Mouse (Mus musculus) CH12.LX (cell line): ENCODE data around the gene Plk4. TPM values are rescaled to one million over a fixed set of nuclear protein-coding genes. Genes with fewer than 3 reads are reported as not detected.
"Not testable (repeated sequence)": the region's sequence is repeated elsewhere in the genome, so short reads cannot be mapped to it uniquely, and the experiment has no call there.

Experiments used
- DNase-seq: peaks from one replicate; pipeline ENCODE4 v3.0.0-alpha.2; 2013; ENCODE audit errors: extremely low read depth
- H3K27ac ChIP-seq: 2 replicates; pipeline ENCODE4 v1.5.1; 2012; ENCODE audit warnings: low read depth, mild to moderate bottlenecking, control low read depth, moderate library complexity; ENCODE audit not compliant: insufficient read depth
- H3K27me3 ChIP-seq: replicated peaks from 2 replicates; pipeline ENCODE3; 2012; ENCODE audit warnings: inconsistent platforms
- H3K36me3 ChIP-seq, 2 experiments: replicated peaks in 1 of 2; 2 replicates each; pipeline versions ENCODE3 to v1.6.1; 2012; ENCODE audit warnings: inconsistent platforms in 1 of 2, low read length in 1 of 2, mild to moderate bottlenecking in 1 of 2, mixed read lengths in 1 of 2, moderate library complexity in 1 of 2; ENCODE audit not compliant: control insufficient read depth in 1 of 2, insufficient read depth in 1 of 2
- H3K4me1 ChIP-seq, 2 experiments: 2 replicates each; pipeline ENCODE4 v1.6.1; 2012; ENCODE audit warnings: inconsistent platforms in 1 of 2, moderate library complexity in 1 of 2; ENCODE audit not compliant: insufficient read depth in 2 of 2, control insufficient read depth in 1 of 2
- H3K4me2 ChIP-seq: 2 replicates; pipeline ENCODE4 v1.6.1; 2012; ENCODE audit warnings: low read depth, mild to moderate bottlenecking, control low read depth; ENCODE audit not compliant: poor library complexity, insufficient read depth, severe bottlenecking
- H3K4me3 ChIP-seq, 3 experiments: fragments of 150-350 bp in 1 of 3; sonication (generic) in 1 of 3; replicated peaks in 1 of 3; 2 replicates each; pipeline versions ENCODE3 to v1.5.1; 2011 to 2012; ENCODE audit warnings: low read depth in 2 of 3, low read length in 2 of 3, mild to moderate bottlenecking in 2 of 3, moderate library complexity in 2 of 3, control low read depth in 1 of 3, improper control_type of control experiment in 1 of 3, inconsistent platforms in 1 of 3, mixed read lengths in 1 of 3; ENCODE audit not compliant: poor library complexity in 1 of 3
- H3K79me2 ChIP-seq: replicated peaks from 2 replicates; pipeline ENCODE4 v1.6.1; 2012; ENCODE audit warnings: mild to moderate bottlenecking, moderate library complexity; ENCODE audit not compliant: control insufficient read depth, poor library complexity, insufficient read depth, severe bottlenecking; ENCODE audit errors: extremely low read depth
- H3K9ac ChIP-seq: 2 replicates; pipeline ENCODE4 v1.6.1; 2012; ENCODE audit warnings: low read depth, mild to moderate bottlenecking, control low read depth, moderate library complexity; ENCODE audit not compliant: insufficient read depth
- H3K9me3 ChIP-seq: replicated peaks from 2 replicates; pipeline ENCODE3; 2012; ENCODE audit warnings: low read length, inconsistent platforms, mixed read lengths
- CTCF ChIP-seq, 2 experiments: IDR thresholded peaks in 1 of 2; conservative IDR thresholded peaks in 1 of 2; 2 replicates each; pipeline ENCODE4 v1.5.1; 2011 to 2012; ENCODE audit warnings: low read depth in 2 of 2, low read length in 2 of 2, improper control_type of control experiment in 1 of 2, inconsistent platforms in 1 of 2, mild to moderate bottlenecking in 1 of 2, moderate library complexity in 1 of 2
- ETS1 ChIP-seq: conservative IDR thresholded peaks from 2 replicates; pipeline ENCODE4 v1.6.1; 2012; ENCODE audit warnings: low read depth, mild to moderate bottlenecking, inconsistent platforms, low read length, improper control_type of control experiment, moderate library complexity
- SMC3 ChIP-seq: IDR thresholded peaks from 2 replicates; pipeline ENCODE4 v1.6.1; 2011; ENCODE audit warnings: low read depth, low read length, improper control_type of control experiment
- dilution Hi-C: fragments of 300-500 bp; cut with MboI; formaldehyde crosslinking; loops from 2 replicates; pipeline ENCODE4 v1.14.3; 2020; ENCODE audit warnings: low sequenced_read_pairs; ENCODE audit not compliant: extremely low pct_unique_long_range_greater_than_20kb, extremely low pct_ligation_motif_present
- in situ Hi-C: fragments of 300-500 bp; cut with MboI; formaldehyde crosslinking; loops from 3 replicates; pipeline ENCODE4 v1.14.3; 2019; ENCODE audit warnings: low sequenced_read_pairs, low pct_ligation_motif_present, low pct_unique_long_range_greater_than_20kb, mixed read lengths
- polyA plus RNA-seq: library from polyadenylated mRNA; unstranded; fragments of >175 nt; gene quantifications from 2 replicates; pipeline ENCODE4 v1.2.1, GENCODE M21; 2012; ENCODE audit warnings: low read depth; ENCODE audit not compliant: insufficient read length
- total RNA-seq, 2 experiments: library from RNA; depleted of rRNA; stranded (reverse); fragments of 300-350 nt in 1 of 2; fragments of >200 nt in 1 of 2; gene quantifications; 2 replicates each; pipeline ENCODE4 v1.2.3; 2012 to 2014

The Plk4 gene
- total and polyA plus RNA-seq, 3 experiments = 36.3 to 46.0 (median 39.2) TPM

- Histone ChIP-seq H3K4me3 (peak overlapping the region; percentile 33 to 76 (median 56)), H3K9ac (peak overlapping the region; percentile 22), H3K4me2 (peak overlapping the region; percentile 27; the same call in 1 of the 2 replicates)
- H3K79me2 ChIP-seq, H3K4me1 ChIP-seq, H3K27me3 ChIP-seq, H3K9me3 ChIP-seq, in situ Hi-C loops, dilution Hi-C loops, H3K36me3 ChIP-seq, H3K27ac ChIP-seq: not testable (repeated sequence)
- TF ChIP-seq CTCF (conservative IDR thresholded peaks at IDR 0.05 in 1 of 2, IDR thresholded peaks at IDR 0.05 in 1 of 2; ENCODE audit: low read depth in 2 of 2, low read length in 2 of 2) (peak in 1 of 2 experiments; percentile 56; a peak in 2 of 4 replicates), SMC3 (peak; percentile 22)
- DNase-seq = peak; percentile 44
These were observed 47.2 kb downstream of the Plk4 start for GRCm38 (mm10) chr3:40847018-40847417.

GRCm38 (mm10) chr3:40847936-40848335 is 48.1 kb downstream of the Plk4 start:
- H3K4me1 ChIP-seq, H3K36me3 ChIP-seq, DNase-seq, H3K79me2 ChIP-seq, dilution Hi-C loops, H3K9me3 ChIP-seq, H3K27ac ChIP-seq, in situ Hi-C loops, H3K27me3 ChIP-seq: not testable (repeated sequence)
- Histone ChIP-seq H3K9ac (peak overlapping the region; percentile 19; the same call in 1 of the 2 replicates), H3K4me2 (peak overlapping the region; percentile 27; the same call in 1 of the 2 replicates), H3K4me3 (peak overlapping the region in 1 of 3 experiments; percentile 33)

GRCm38 (mm10) chr3:40853123-40853738 is 53.4 kb downstream of the Plk4 start:
- TF ChIP-seq ETS1 = peak; percentile 94
- DNase-seq, H3K4me2 ChIP-seq, H3K4me3 ChIP-seq, H3K36me3 ChIP-seq, H3K27me3 ChIP-seq, dilution Hi-C loops, in situ Hi-C loops, H3K9me3 ChIP-seq, H3K4me1 ChIP-seq, H3K79me2 ChIP-seq, H3K27ac ChIP-seq, H3K9ac ChIP-seq: not testable (repeated sequence)

Other genes starting within 250 kb of the Plk4 start
- not detected in 2 replicates for gene Slc25a31, start 91.2 kb upstream of the Plk4 start, total RNA-seq (2012; rRNA removed)
- not detected in 2 replicates for gene Slc25a31, start 91.2 kb upstream of the Plk4 start, total RNA-seq (2014; rRNA removed)
- gene Slc25a31, start 91.2 kb upstream of the Plk4 start, polyA plus RNA-seq = not detected in 2 replicates
- gene Hspa4l, start 55.5 kb upstream of the Plk4 start, total RNA-seq (2012; rRNA removed) = 4.4 and 5.3 TPM in 2 replicates
- 1.7 and 2.1 TPM in 2 replicates for gene Hspa4l, start 55.5 kb upstream of the Plk4 start, total RNA-seq (2014; rRNA removed)
- 2.3 and 3.8 TPM in 2 replicates for gene Hspa4l, start 55.5 kb upstream of the Plk4 start, polyA plus RNA-seq
- gene Mfsd8, start 46.9 kb downstream of the Plk4 start, total RNA-seq (2012; rRNA removed) = 3.8 and 4.1 TPM in 2 replicates
- gene Mfsd8, start 46.9 kb downstream of the Plk4 start, total RNA-seq (2014; rRNA removed) = 7.7 and 8.0 TPM in 2 replicates
- 6.0 and 10.0 TPM in 2 replicates for gene Mfsd8, start 46.9 kb downstream of the Plk4 start, polyA plus RNA-seq
- gene Abhd18, start 47.0 kb downstream of the Plk4 start, total RNA-seq (2012; rRNA removed) = 3.2 and 8.5 TPM in 2 replicates
- gene Abhd18, start 47.0 kb downstream of the Plk4 start, total RNA-seq (2014; rRNA removed) = 12.2 and 13.4 TPM in 2 replicates
- 3.7 and 4.7 TPM in 2 replicates for gene Abhd18, start 47.0 kb downstream of the Plk4 start, polyA plus RNA-seq
- gene 1700034I23Rik, start 102.5 kb downstream of the Plk4 start, total RNA-seq (2012; rRNA removed) = 0.04 TPM in 1 of 2 replicates, not detected in the other
- not detected in 2 replicates for gene 1700034I23Rik, start 102.5 kb downstream of the Plk4 start, total RNA-seq (2014; rRNA removed)
- gene 1700034I23Rik, start 102.5 kb downstream of the Plk4 start, polyA plus RNA-seq = not detected in 2 replicates
- 13.7 and 14.7 TPM in 2 replicates for gene Larp1b, start 149.8 kb downstream of the Plk4 start, total RNA-seq (2012; rRNA removed)
- 8.7 and 13.0 TPM in 2 replicates for gene Larp1b, start 149.8 kb downstream of the Plk4 start, total RNA-seq (2014; rRNA removed)
- gene Larp1b, start 149.8 kb downstream of the Plk4 start, polyA plus RNA-seq = 11.9 and 12.0 TPM in 2 replicates